Mouse (Mus musculus): ENCODE data around the gene Nprl2. TPM values are rescaled to one million over a fixed set of nuclear protein-coding genes. Genes with fewer than 3 reads are reported as not detected.

The Nprl2 gene
- polyA plus RNA-seq, 1 experiment from 2014 or later: 34.6 TPM

- H3K27ac ChIP-seq (ENCODE audit: low read depth): no peak overlapping the region
These were observed 5.9 kb downstream of the Nprl2 start for GRCm38 (mm10) chr9:107547957-107548356.

GRCm38 (mm10) chr9:107548820-107549219 is 6.8 kb downstream of the Nprl2 start:
- Histone ChIP-seq H3K36me3 (ENCODE audit: insufficient read depth) (peaks cover 18% of the 10 kb centered on the region), H3K4me3 (ENCODE audit: low read depth, low read length) (no peak overlapping the region), H3K27ac (ENCODE audit: low read depth) (no peak overlapping the region), H3K4me2 (no peak overlapping the region), H3K9me3 (ENCODE audit: low read depth, low read length) (no peaks in the 10 kb centered on the region), H3K9ac (no peak overlapping the region), H3K27me3 (ENCODE audit: insufficient read depth, low read length) (no peaks in the 10 kb centered on the region), H3K4me1 (ENCODE audit: insufficient read depth) (peaks cover 27% of the 10 kb centered on the region)
- no peak for DNase-seq
- WGBS: 84% methylated on average over 10 of the region's 10 CpGs
- no peak for ATAC-seq (ENCODE audit: insufficient read depth)
- no peak for TF ChIP-seq CTCF (IDR thresholded peaks at IDR 0.05; ENCODE audit: low read depth)

More at GRCm38 (mm10) chr9:107547957-107548356, 5.9 kb downstream of the Nprl2 start:
- WGBS: 72% methylated on average over 5 of the region's 5 CpGs
- no peak for DNase-seq
- no peaks in the 10 kb centered on the region for H3K9me3 ChIP-seq (ENCODE audit: low read depth, low read length)
- peaks cover 23% of the 10 kb centered on the region for H3K36me3 ChIP-seq (ENCODE audit: insufficient read depth)
- no peak overlapping the region for H3K9ac ChIP-seq
- no peaks in the 10 kb centered on the region for H3K27me3 ChIP-seq (ENCODE audit: insufficient read depth, low read length)
- no peak overlapping the region for H3K4me2 ChIP-seq
- no peak for TF ChIP-seq CTCF (IDR thresholded peaks at IDR 0.05; ENCODE audit: low read depth)
- peaks cover 21% of the 10 kb centered on the region for H3K4me1 ChIP-seq (ENCODE audit: insufficient read depth)
- no peak overlapping the region for H3K4me3 ChIP-seq (ENCODE audit: low read depth, low read length)
- no peak for ATAC-seq (ENCODE audit: insufficient read depth)

- Histone ChIP-seq H3K36me3 (ENCODE audit: insufficient read depth) (peaks cover 11% of the 10 kb centered on the region; the same call in 1 of the 2 replicates), H3K9me3 (ENCODE audit: low read depth, low read length) (no peaks in the 10 kb centered on the region), H3K4me1 (ENCODE audit: insufficient read depth) (peaks cover 29% of the 10 kb centered on the region), H3K9ac (no peak overlapping the region), H3K4me2 (0 out of 2 replicates have a peak overlapping the region, but pooled peaks have one; percentile 10), H3K27ac (ENCODE audit: low read depth) (no peak overlapping the region), H3K4me3 (ENCODE audit: low read depth, low read length) (no peak overlapping the region), H3K27me3 (ENCODE audit: insufficient read depth, low read length) (no peaks in the 10 kb centered on the region)
- DNase-seq: no peak
- TF ChIP-seq CTCF (IDR thresholded peaks at IDR 0.05; ENCODE audit: low read depth): no peak
- ATAC-seq (ENCODE audit: insufficient read depth): no peak
- WGBS: 64% methylated on average over 20 of the region's 20 CpGs
These were observed 7.5 kb downstream of the Nprl2 start for GRCm38 (mm10) chr9:107549297-107550074.

GRCm38 (mm10) chr9:107550491-107551116 is 8.6 kb downstream of the Nprl2 start:
- ATAC-seq (ENCODE audit: insufficient read depth): no peak
- peaks cover 29% of the 10 kb centered on the region for H3K4me1 ChIP-seq (ENCODE audit: insufficient read depth)

GRCm38 (mm10) chr9:107551117-107551889 is 9.3 kb downstream of the Nprl2 start, which contains the start of gene Rassf1:
TSS of gene Rassf1 (plus strand) at chr9:107551555.
- peak within 1 kb of the TSS; percentile 82 for H3K27ac ChIP-seq (ENCODE audit: low read depth)
- peak within 1 kb of the TSS; percentile 75 for H3K9ac ChIP-seq
- under 1% methylated on average over 63 of the region's 63 CpGs for WGBS
- DNase-seq (peak; percentile 89), ATAC-seq (ENCODE audit: insufficient read depth) (peak; percentile 48)
- peak within 1 kb of the TSS; percentile 97 for H3K4me2 ChIP-seq
- H3K36me3 ChIP-seq (ENCODE audit: insufficient read depth): 0 out of 2 replicates have a peak, but pooled peaks cover 2% of the 10 kb centered on the region
- peaks cover 32% of the 10 kb centered on the region for H3K4me1 ChIP-seq (ENCODE audit: insufficient read depth)
- no peaks in the 10 kb centered on the region for H3K9me3 ChIP-seq (ENCODE audit: low read depth, low read length)
- TF ChIP-seq CTCF (IDR thresholded peaks at IDR 0.05; ENCODE audit: low read depth): no peak
- peak within 1 kb of the TSS; percentile 60 for H3K4me3 ChIP-seq (ENCODE audit: low read depth, low read length)
- H3K27me3 ChIP-seq (ENCODE audit: insufficient read depth, low read length): no peaks in the 10 kb centered on the region

More at GRCm38 (mm10) chr9:107550491-107551116, 8.6 kb downstream of the Nprl2 start:
- Histone ChIP-seq H3K4me3 (ENCODE audit: low read depth, low read length) (peak overlapping the region; percentile 60), H3K27ac (ENCODE audit: low read depth) (no peak overlapping the region; the same call in 1 of the 2 replicates), H3K9ac (peak overlapping the region; percentile 75), H3K36me3 (ENCODE audit: insufficient read depth) (0 out of 2 replicates have a peak, but pooled peaks cover 3% of the 10 kb centered on the region), H3K4me2 (peak overlapping the region; percentile 97), H3K27me3 (ENCODE audit: insufficient read depth, low read length) (no peaks in the 10 kb centered on the region), H3K9me3 (ENCODE audit: low read depth, low read length) (no peaks in the 10 kb centered on the region)
- no peak for TF ChIP-seq CTCF (IDR thresholded peaks at IDR 0.05; ENCODE audit: low read depth)
- no peak for DNase-seq
- 30% methylated on average over 23 of the region's 23 CpGs for WGBS

GRCm38 (mm10) chr9:107551890-107552355 is 9.9 kb downstream of the Nprl2 start:
- Histone ChIP-seq H3K27ac (ENCODE audit: low read depth) (peak overlapping the region; percentile 82), H3K4me2 (peak overlapping the region; percentile 97), H3K9me3 (ENCODE audit: low read depth, low read length) (no peaks in the 10 kb centered on the region), H3K4me1 (ENCODE audit: insufficient read depth) (peaks cover 35% of the 10 kb centered on the region), H3K27me3 (ENCODE audit: insufficient read depth, low read length) (no peaks in the 10 kb centered on the region), H3K9ac (peak overlapping the region; percentile 75), H3K36me3 (ENCODE audit: insufficient read depth) (peaks cover 8% of the 10 kb centered on the region; the same call in 1 of the 2 replicates), H3K4me3 (ENCODE audit: low read depth, low read length) (peak overlapping the region; percentile 60)
- WGBS: 4% methylated on average over 8 of the region's 8 CpGs
- no peak for TF ChIP-seq CTCF (IDR thresholded peaks at IDR 0.05; ENCODE audit: low read depth)
- DNase-seq (peak; percentile 71), ATAC-seq (ENCODE audit: insufficient read depth) (no peak)
